Mouse (Mus musculus): Measurements from ENCODE around the gene Isg20.

The Isg20 gene

GRCm38 (mm10) chr7:78912974-78913474 lies at the start of gene Isg20:
TSS of gene Isg20 (plus strand) at chr7:78913424.
- no peak for DNase-seq

- DNase-seq = no peak
These were observed 49.3 kb upstream of the Isg20 start for GRCm38 (mm10) chr7:78863796-78864445.

- DNase-seq = no peak
These were observed 48.8 kb upstream of the Isg20 start for GRCm38 (mm10) chr7:78864446-78864802.

GRCm38 (mm10) chr7:78865212-78865949 lies 47.8 kb upstream of the Isg20 start:
- no peak for DNase-seq

- DNase-seq = no peak
These were observed 44.5 kb upstream of the Isg20 start for GRCm38 (mm10) chr7:78868731-78869130.

- no peak for DNase-seq
These were observed 40.9 kb upstream of the Isg20 start for GRCm38 (mm10) chr7:78872366-78872765.

GRCm38 (mm10) chr7:78872831-78873230 lies 40.4 kb upstream of the Isg20 start:
- DNase-seq = no peak

- DNase-seq = no peak
These were observed 31.4 kb upstream of the Isg20 start for GRCm38 (mm10) chr7:78881607-78882468.

- DNase-seq = peak; percentile 32 to 35
These were observed 30.8 kb upstream of the Isg20 start for GRCm38 (mm10) chr7:78882469-78882837.

- peak in 1 of 2 experiments; percentile 16 for DNase-seq
These were observed 30.1 kb upstream of the Isg20 start for GRCm38 (mm10) chr7:78883016-78883725.

GRCm38 (mm10) chr7:78883726-78884060 lies 29.5 kb upstream of the Isg20 start:
- no peak for DNase-seq

- peak; percentile 48 for DNase-seq
These were observed 29.1 kb upstream of the Isg20 start for GRCm38 (mm10) chr7:78884139-78884538.

- no peak for DNase-seq
These were observed 27.8 kb upstream of the Isg20 start for GRCm38 (mm10) chr7:78885404-78885803.

GRCm38 (mm10) chr7:78886496-78886895 lies 26.7 kb upstream of the Isg20 start:
- DNase-seq = no peak

GRCm38 (mm10) chr7:78887431-78887842 lies 25.8 kb upstream of the Isg20 start:
- no peak for DNase-seq

GRCm38 (mm10) chr7:78890641-78891040 lies 22.6 kb upstream of the Isg20 start:
- peak; percentile 95 to 98 for DNase-seq

- DNase-seq = no peak
These were observed 19.3 kb upstream of the Isg20 start for GRCm38 (mm10) chr7:78893917-78894316.

GRCm38 (mm10) chr7:78895021-78895652 lies 18.1 kb upstream of the Isg20 start:
- no peak for DNase-seq

GRCm38 (mm10) chr7:78895653-78896333 lies 17.4 kb upstream of the Isg20 start, which contains the start of gene Aen:
TSS of gene Aen (plus strand) at chr7:78895854.
- DNase-seq = peak; percentile 98 to 99

- DNase-seq = no peak
These were observed 15.7 kb upstream of the Isg20 start for GRCm38 (mm10) chr7:78897567-78897966.

GRCm38 (mm10) chr7:78903174-78903870 lies 9.9 kb upstream of the Isg20 start:
- peak in 1 of 2 experiments; percentile 20 for DNase-seq
